8 mouse cellular contexts compared by ENCODE assay signal in the genomic region with DNA sequence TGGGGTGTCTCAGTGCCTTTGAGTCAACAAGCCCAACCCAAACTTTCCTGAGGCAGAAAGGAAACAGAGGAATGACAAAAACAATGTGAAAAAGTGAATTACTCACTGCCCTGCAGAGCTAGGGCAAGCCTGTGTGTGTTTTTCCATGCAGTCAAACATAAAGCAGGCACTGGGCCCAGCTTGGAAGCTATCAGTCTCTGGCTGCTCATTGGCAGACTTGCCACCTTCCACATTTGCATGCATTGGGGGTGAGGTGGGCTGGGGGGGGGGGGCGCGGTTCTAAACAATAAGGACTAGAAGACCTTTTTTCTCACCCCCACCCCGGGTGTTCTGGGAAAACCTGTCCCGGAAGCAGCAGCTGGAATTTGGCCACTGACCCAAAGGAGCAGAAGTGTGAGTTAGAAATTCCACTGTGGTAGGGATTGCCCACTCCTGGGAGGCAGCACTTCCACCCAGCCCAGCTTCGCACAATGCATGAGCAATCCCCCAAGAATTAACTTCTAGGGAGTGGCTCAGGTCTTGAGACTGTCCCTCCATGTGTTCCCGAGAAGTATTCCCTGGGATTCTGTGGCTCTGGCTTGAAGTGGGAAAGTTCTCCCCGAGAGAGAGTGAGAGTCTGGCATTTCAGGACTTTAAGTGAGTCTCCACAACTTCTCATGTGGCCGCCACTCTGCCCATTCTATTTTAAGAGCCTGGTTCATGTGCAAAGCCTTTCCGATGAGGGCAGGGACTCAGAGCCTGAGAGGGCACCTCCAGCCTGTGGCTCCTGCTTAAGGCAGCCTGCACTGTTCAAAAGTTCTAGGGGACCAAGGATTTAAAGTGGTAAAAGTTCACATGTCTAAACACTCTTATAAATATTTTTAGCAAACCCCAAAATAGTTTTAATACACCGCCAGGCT. TPM values are rescaled to one million over a fixed set of nuclear protein-coding genes. Genes with fewer than 3 reads are reported as not detected.
A peak's percentile ranks its signal among the peaks of the same experiment; 100 is the strongest.
DNase-seq lines count a peak whose midpoint lies in the region; ATAC-seq and TF ChIP-seq lines count a peak whose summit lies in the region.

No protein-coding gene starts in this region.

- H3K4me3 ChIP-seq in ES-Bruce4 (ENCODE audit: low read depth, low read length) = no peak overlapping the region
- peak overlapping the region; percentile 73 for H3K4me3 ChIP-seq in brown adipose tissue, adult 24 weeks (ENCODE audit: insufficient read depth, low read depth, low read length)
- H3K4me3 ChIP-seq in heart, embryonic 12.5 days = 0 out of 2 replicates have a peak overlapping the region, but pooled peaks have one; percentile 60
- H3K4me3 ChIP-seq in intestine, postnatal 0 days (ENCODE audit: low read depth, low read length) = no peak overlapping the region

- peaks cover 4% of the 10 kb centered on the region for H3K4me1 ChIP-seq in ES-Bruce4 (ENCODE audit: control insufficient read depth, insufficient read depth, low read length)
- peaks cover 13% of the 10 kb centered on the region for H3K4me1 ChIP-seq in brown adipose tissue, adult 24 weeks (ENCODE audit: control insufficient read depth, insufficient read depth, insufficient read length, low read length)
- peaks cover 72% of the 10 kb centered on the region for H3K4me1 ChIP-seq in heart, embryonic 12.5 days (replicated peaks)
- H3K4me1 ChIP-seq in intestine, postnatal 0 days (replicated peaks; ENCODE audit: control insufficient read depth, insufficient read depth, low read length) = 0 out of 2 replicates have a peak, but pooled peaks cover 2% of the 10 kb centered on the region

- no peaks in the 10 kb centered on the region for H3K9me3 ChIP-seq in ES-Bruce4 (replicated peaks; ENCODE audit: control insufficient read depth, insufficient read depth, low read length, poor library complexity, severe bottlenecking)
- H3K9me3 ChIP-seq in heart, embryonic 12.5 days (replicated peaks) = no peaks in the 10 kb centered on the region
- H3K9me3 ChIP-seq in intestine, postnatal 0 days (ENCODE audit: control insufficient read depth) = no peaks in the 10 kb centered on the region

- no peak overlapping the region for H3K9ac ChIP-seq in ES-Bruce4 (ENCODE audit: low read depth, poor library complexity, severe bottlenecking)
- no peak overlapping the region for H3K9ac ChIP-seq in heart, embryonic 12.5 days
- no peak overlapping the region for H3K9ac ChIP-seq in intestine, postnatal 0 days (ENCODE audit: low read depth, low read length)

- peak; percentile 59 for ATAC-seq in heart, embryonic 12.5 days (ENCODE audit: insufficient number of reproducible peaks, low FRiP score)
- no peak for ATAC-seq in intestine, postnatal 0 days

- peak overlapping the region; percentile 90 for H3K4me2 ChIP-seq in heart, embryonic 12.5 days
- H3K4me2 ChIP-seq in intestine, postnatal 0 days (replicated peaks; ENCODE audit: low read depth) = no peak overlapping the region

- no peaks in the 10 kb centered on the region for H3K36me3 ChIP-seq in ES-Bruce4 (ENCODE audit: control insufficient read depth, insufficient read depth, low read length, poor library complexity, severe bottlenecking)
- H3K36me3 ChIP-seq in heart, embryonic 12.5 days = no peaks in the 10 kb centered on the region
- H3K36me3 ChIP-seq in intestine, postnatal 0 days (ENCODE audit: control insufficient read depth, insufficient read depth) = no peaks in the 10 kb centered on the region

- no peak for TF ChIP-seq POLR2A in ES-Bruce4 (IDR thresholded peaks at IDR 0.05; ENCODE audit: insufficient read depth, low read length)

- no peak overlapping the region; the same call in 1 of the 2 replicates for H3K27ac ChIP-seq in ES-Bruce4 (ENCODE audit: insufficient read depth, low read length)
- H3K27ac ChIP-seq in brown adipose tissue, adult 24 weeks (replicated peaks; ENCODE audit: low read depth, low read length) = peak overlapping the region; percentile 93
- H3K27ac ChIP-seq in heart, embryonic 12.5 days (ENCODE audit: poor library complexity, severe bottlenecking) = peak overlapping the region; percentile 91
- H3K27ac ChIP-seq in intestine, postnatal 0 days (ENCODE audit: low read depth, low read length) = no peak overlapping the region

- TF ChIP-seq CTCF in ES-Bruce4 (IDR thresholded peaks at IDR 0.05; ENCODE audit: low read depth, low read length) = no peak
- no peak for TF ChIP-seq CTCF in intestine, postnatal 0 days (IDR thresholded peaks at IDR 0.05; ENCODE audit: low read depth)

- 9% methylated on average over 10 of the region's 10 CpGs for WGBS in heart, embryonic 12.5 days
- WGBS in intestine, postnatal 0 days = 27% methylated on average over 10 of the region's 10 CpGs

- DNase-seq in lung, postnatal 36 days = peak; percentile 35
- no peak for DNase-seq in embryo, embryonic 9.5 days (ENCODE audit: extremely low spot score)
- DNase-seq in testis, postnatal 10 days (ENCODE audit: low spot score) = no peak
- DNase-seq in thymus, postnatal 25 days = no peak

- 0 out of 2 replicates have a peak, but pooled peaks have one; percentile 19 for TF ChIP-seq EP300 in ES-Bruce4 (IDR thresholded peaks at IDR 0.05; ENCODE audit: insufficient read depth, low read depth, low read length)

- peaks cover 10% of the 10 kb centered on the region for H3K27me3 ChIP-seq in ES-Bruce4 (ENCODE audit: control insufficient read depth, insufficient read depth, low read length, poor library complexity, severe bottlenecking)
- no peaks in the 10 kb centered on the region for H3K27me3 ChIP-seq in heart, embryonic 12.5 days (replicated peaks)
- H3K27me3 ChIP-seq in intestine, postnatal 0 days (replicated peaks; ENCODE audit: control insufficient read depth, insufficient read depth, low read length) = peaks cover 30% of the 10 kb centered on the region; the same call in 1 of the 2 replicates

RNA-seq across cellular contexts. Expression of a gene that starts 3.0 kb away (rescaled TPM):
- 2.0 and 2.2 TPM in 2 replicates for polyA plus RNA-seq in ES-Bruce4 (2011; ENCODE audit: insufficient read depth, insufficient read length, low read depth, missing spikeins)
- 30.7 and 35.6 TPM in 2 replicates for polyA plus RNA-seq in brown adipose tissue, adult 24 weeks (2012; ENCODE audit: insufficient read depth, insufficient read length, missing spikeins)
- polyA plus RNA-seq in heart, embryonic 12.5 days (2016; fragmentation: Nextera tagmentation; extraction: Ambion mirVana) = 44.4 and 46.6 TPM in 2 replicates
- polyA plus RNA-seq in intestine, postnatal 0 days (2015; fragmentation: Nextera tagmentation; extraction: Ambion mirVana) = 4.9 and 5.6 TPM in 2 replicates

Comparison
In these comparisons a context has a peak if more than half of its experiments do, and no peak if none do; other contexts are left out.
1. H3K27ac ChIP-seq: peak in brown adipose tissue, adult 24 weeks (single experiment) and heart, embryonic 12.5 days (single experiment); none in ES-Bruce4 (single experiment) and intestine, postnatal 0 days (single experiment).
2. H3K4me3 ChIP-seq: peak in brown adipose tissue, adult 24 weeks (single experiment) and heart, embryonic 12.5 days (single experiment); none in ES-Bruce4 (single experiment) and intestine, postnatal 0 days (single experiment).